Mouse (Mus musculus) adipocyte (in vitro differentiated cells): ENCODE data around the gene Cfap299.
A peak's percentile ranks its signal among the peaks of the same experiment; 100 is the strongest.
"Not testable (repeated sequence)": the region's sequence is repeated elsewhere in the genome, so short reads cannot be mapped to it uniquely, and the experiment has no call there.

Experiments
- DNase-seq: peaks from one replicate; pipeline ENCODE4 v3.0.0-alpha.2; 2016; ENCODE audit warnings: low spot score

Cfap299 gene

GRCm38 (mm10) chr5:98328848-98329624 lies at the start of gene Cfap299:
Cfap299 (plus strand) TSS chr5:98329304.
- DNase-seq: peak; percentile 41

GRCm38 (mm10) chr5:98281993-98282392 lies 47.1 kb upstream of the Cfap299 start:
- DNase-seq: no peak

GRCm38 (mm10) chr5:98283696-98284478 lies 45.2 kb upstream of the Cfap299 start:
- no peak for DNase-seq

- DNase-seq: no peak
Observed at GRCm38 (mm10) chr5:98290642-98291041, 38.5 kb upstream of the Cfap299 start.

GRCm38 (mm10) chr5:98292388-98293048 lies 36.6 kb upstream of the Cfap299 start:
- DNase-seq: no peak

- no peak for DNase-seq
Observed at GRCm38 (mm10) chr5:98293049-98293715, 35.9 kb upstream of the Cfap299 start.

GRCm38 (mm10) chr5:98300079-98300478 lies 29.0 kb upstream of the Cfap299 start:
- no peak for DNase-seq

GRCm38 (mm10) chr5:98305673-98306072 lies 23.4 kb upstream of the Cfap299 start:
- DNase-seq: no peak

- no peak for DNase-seq
Observed at GRCm38 (mm10) chr5:98306528-98306927, 22.6 kb upstream of the Cfap299 start.

- DNase-seq: no peak
Observed at GRCm38 (mm10) chr5:98326625-98327024, 2.5 kb upstream of the Cfap299 start.

GRCm38 (mm10) chr5:98343751-98344150 lies 14.6 kb downstream of the Cfap299 start:
- DNase-seq: not testable (repeated sequence)

- peak; percentile 29 for DNase-seq
Observed at GRCm38 (mm10) chr5:98344581-98344980, 15.5 kb downstream of the Cfap299 start.

GRCm38 (mm10) chr5:98346067-98346466 lies 17.0 kb downstream of the Cfap299 start:
- DNase-seq: no peak

- DNase-seq: peak; percentile 72
Observed at GRCm38 (mm10) chr5:98348605-98349004, 19.5 kb downstream of the Cfap299 start.

GRCm38 (mm10) chr5:98359912-98360311 lies 30.8 kb downstream of the Cfap299 start:
- DNase-seq: no peak

GRCm38 (mm10) chr5:98360792-98361419 lies 31.8 kb downstream of the Cfap299 start:
- no peak for DNase-seq

- no peak for DNase-seq
Observed at GRCm38 (mm10) chr5:98363428-98363827, 34.3 kb downstream of the Cfap299 start.

GRCm38 (mm10) chr5:98365340-98365739 lies 36.2 kb downstream of the Cfap299 start:
- DNase-seq: no peak

- DNase-seq: peak; percentile 8
Observed at GRCm38 (mm10) chr5:98368822-98369221, 39.7 kb downstream of the Cfap299 start.

- DNase-seq: no peak
Observed at GRCm38 (mm10) chr5:98369426-98369825, 40.3 kb downstream of the Cfap299 start.

GRCm38 (mm10) chr5:98376058-98376798 lies 47.1 kb downstream of the Cfap299 start:
- no peak for DNase-seq
